Mouse (Mus musculus) retina, postnatal 7 days (tissue): Measurements from ENCODE around the gene Slc19a3.
A peak's percentile ranks its signal among the peaks of the same experiment; 100 is the strongest.

Experiments used
- DNase-seq: peaks from one replicate; pipeline ENCODE4 v3.0.0-alpha.2; 2012; ENCODE audit warnings: low read depth, low spot score

Gene Slc19a3

GRCm38 (mm10) chr1:83038109-83038672 is at the start of gene Slc19a3:
Gene Slc19a3, minus strand, starts transcription at chr1:83038448.
- no peak for DNase-seq

GRCm38 (mm10) chr1:83084790-83085189 is 46.5 kb upstream of the Slc19a3 start:
- DNase-seq, result no peak

DNA sequence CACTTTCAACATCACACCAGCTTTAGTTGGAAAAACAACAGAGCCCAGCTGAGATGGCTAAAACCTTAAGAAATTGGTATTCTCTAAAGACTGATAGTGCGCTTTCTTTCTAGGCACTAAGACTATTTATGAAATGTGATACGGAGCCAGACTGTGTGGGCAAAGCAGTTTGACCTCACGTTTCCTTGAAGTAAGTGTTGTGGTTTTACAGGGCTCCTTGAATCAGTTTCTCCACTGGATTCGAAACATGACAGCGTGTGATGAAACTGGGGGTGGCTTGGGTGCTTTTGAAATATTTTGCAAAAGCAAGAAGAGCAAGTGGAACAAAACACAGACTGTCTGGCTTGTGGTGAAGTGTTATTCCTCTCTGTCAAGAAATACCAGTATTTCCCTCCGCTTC is 38.8 kb upstream of the Slc19a3 start:
- DNase-seq, result no peak

DNA sequence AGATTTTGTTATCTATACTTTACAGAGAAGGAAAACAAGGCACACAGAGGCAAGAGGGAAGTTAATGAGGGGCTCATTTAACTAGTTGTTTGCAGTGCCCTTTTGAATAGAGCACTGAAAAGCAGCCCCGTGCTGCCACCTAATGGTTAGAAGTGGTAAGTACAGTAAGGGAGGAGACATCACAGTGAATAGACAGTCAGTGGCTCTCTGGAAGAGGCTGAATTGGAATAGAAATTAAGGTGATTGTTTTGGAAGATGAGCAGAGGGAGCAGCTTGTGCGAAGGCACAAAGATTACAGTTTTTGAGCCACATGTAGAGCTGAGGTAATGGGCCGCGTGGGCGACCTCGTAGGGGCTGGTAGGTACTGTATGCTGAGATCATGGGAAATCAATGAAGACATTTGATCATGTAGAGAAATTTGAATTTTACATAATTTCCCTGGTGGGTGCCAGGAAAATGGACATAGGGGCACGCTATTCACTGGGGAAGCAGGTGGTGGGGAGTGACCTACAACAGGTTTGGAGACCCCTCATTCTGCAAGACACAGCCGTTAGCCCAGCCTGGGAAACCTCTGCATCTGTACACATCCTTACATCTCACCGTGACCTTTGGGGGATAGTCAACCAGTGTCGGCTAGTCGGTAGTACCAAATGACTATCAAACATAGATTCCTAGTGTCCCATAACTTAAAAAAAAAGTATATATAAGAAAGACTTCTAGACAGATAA is 38.1 kb upstream of the Slc19a3 start:
- peak; percentile 42 for DNase-seq

- no peak for DNase-seq
These were observed 37.4 kb upstream of the Slc19a3 start for GRCm38 (mm10) chr1:83075526-83076189.

DNA sequence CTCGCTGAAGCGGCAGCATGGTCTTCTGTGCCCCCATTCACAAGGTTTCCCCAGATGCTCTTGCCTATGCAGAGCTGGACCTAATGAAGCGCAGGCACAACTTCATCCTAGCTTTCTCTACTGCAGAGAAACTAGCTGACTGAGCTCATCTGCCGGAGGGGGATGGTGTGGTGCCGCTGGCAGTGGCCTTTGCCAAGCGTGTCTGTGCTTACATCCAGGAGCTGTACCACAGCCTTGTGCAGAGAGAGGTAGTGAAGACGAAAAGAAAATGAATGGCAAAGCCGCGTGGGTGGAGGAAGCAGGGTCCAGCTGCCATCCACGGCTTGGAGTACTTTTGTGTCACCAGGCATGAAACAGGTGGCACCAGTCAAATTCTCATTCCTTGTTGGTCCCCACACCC is 29.0 kb upstream of the Slc19a3 start:
- DNase-seq, result no peak

DNA sequence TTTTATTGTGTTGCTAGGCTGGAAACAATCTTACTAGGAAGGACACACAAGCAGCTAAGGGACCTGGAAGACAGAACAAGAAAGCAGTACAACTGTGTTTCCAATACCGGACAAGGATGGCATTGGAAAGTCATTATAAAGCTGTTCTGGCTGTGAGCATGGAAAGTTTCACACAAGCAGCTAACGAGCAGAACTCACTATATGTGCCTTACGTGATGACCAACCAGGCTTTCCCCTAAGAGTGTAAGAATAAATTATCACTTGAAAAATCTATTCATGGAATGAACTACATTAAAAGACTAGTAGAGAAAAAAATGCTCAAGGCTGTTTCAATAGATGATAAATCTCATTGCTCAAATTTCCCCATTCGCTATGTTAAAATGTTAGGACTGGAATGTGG is 28.3 kb upstream of the Slc19a3 start:
- DNase-seq, result no peak

- DNase-seq, result peak; percentile 24
These were observed 26.6 kb upstream of the Slc19a3 start for GRCm38 (mm10) chr1:83064851-83065250.

DNA sequence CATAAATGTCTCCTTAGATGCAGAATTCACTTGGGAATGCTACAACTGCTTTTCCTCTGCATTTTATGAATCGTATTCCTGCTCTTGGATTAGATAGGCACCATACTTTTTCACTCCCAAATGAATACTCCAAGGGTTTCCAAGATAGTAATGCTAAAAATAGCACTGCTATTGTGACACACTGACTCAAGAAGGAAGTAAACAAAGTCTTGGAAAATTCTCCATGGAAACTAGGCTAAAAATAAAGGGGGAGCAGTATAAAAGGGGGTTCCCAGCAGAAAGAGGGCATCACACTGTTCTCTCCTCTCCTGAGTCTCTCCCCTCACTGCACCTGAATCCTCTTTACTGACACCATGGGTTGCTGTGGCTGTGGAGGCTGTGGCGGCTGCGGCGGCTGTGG is 22.4 kb upstream of the Slc19a3 start, which contains the start of gene Krtap28-13:
Gene Krtap28-13 (plus strand): TSS at position 288 of the 400 bp plus-strand sequence.
- no peak for DNase-seq

GRCm38 (mm10) chr1:83059278-83059677 is 21.0 kb upstream of the Slc19a3 start, which contains the start of gene A030005K14Rik:
Gene A030005K14Rik, minus strand, starts transcription at chr1:83059378.
- DNase-seq, result no peak

- DNase-seq, result no peak
These were observed 20.2 kb upstream of the Slc19a3 start for GRCm38 (mm10) chr1:83058481-83058880.

- no peak for DNase-seq
These were observed 6.7 kb upstream of the Slc19a3 start, which contains the start of gene Gm47969 for GRCm38 (mm10) chr1:83044882-83045427. Gene Gm47969, plus strand, starts transcription at chr1:83044932.

GRCm38 (mm10) chr1:83042380-83042779 is 4.1 kb upstream of the Slc19a3 start, which contains the start of gene Krtap28-10:
Gene Krtap28-10, minus strand, starts transcription at chr1:83042480.
- no peak for DNase-seq

DNA sequence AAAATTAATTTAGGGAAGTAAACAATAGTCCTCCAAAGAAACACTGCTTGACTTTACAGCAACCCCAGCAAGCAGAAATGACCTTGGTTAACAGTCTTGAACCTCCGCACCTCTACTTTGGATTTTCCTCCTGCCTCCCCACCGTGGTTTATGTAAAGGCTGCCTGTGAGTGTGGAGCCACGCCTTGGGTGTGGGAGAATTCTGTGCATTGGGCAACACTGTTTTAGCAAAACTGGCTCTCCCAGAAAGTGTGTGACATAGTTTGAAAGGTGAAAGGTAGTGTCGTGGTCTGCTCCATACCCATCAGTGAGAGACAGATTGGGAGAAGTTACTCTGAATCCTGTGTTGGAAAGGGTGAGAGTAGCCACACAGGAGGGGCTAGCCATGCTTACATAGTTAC is 832 bp upstream of the Slc19a3 start:
- DNase-seq, result no peak

GRCm38 (mm10) chr1:83036892-83037667 is 1.2 kb downstream of the Slc19a3 start:
- DNase-seq, result no peak

- DNase-seq, result no peak
These were observed 3.7 kb downstream of the Slc19a3 start for GRCm38 (mm10) chr1:83034509-83034908.

GRCm38 (mm10) chr1:83032508-83032907 is 5.7 kb downstream of the Slc19a3 start:
- no peak for DNase-seq

- no peak for DNase-seq
These were observed 6.3 kb downstream of the Slc19a3 start for GRCm38 (mm10) chr1:83031950-83032349.

DNA sequence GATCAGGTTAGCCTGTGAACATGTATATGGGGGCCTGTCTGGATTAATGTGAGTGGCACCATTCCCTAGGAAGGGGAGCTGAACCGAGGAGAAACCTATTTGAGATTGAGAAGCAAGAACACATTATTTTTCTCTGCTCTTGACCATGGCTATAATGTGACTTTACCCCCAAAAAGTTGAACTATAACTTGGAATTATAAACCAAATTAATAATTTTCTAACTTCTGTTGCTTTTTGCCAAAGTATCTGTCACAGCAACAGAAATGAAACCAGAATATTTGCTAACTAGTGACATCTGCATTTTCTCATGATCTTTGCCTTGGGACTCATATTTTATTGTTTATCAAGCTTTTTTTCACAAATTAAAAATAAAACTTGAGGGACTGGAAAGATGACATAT is 21.7 kb downstream of the Slc19a3 start:
- no peak for DNase-seq

DNA sequence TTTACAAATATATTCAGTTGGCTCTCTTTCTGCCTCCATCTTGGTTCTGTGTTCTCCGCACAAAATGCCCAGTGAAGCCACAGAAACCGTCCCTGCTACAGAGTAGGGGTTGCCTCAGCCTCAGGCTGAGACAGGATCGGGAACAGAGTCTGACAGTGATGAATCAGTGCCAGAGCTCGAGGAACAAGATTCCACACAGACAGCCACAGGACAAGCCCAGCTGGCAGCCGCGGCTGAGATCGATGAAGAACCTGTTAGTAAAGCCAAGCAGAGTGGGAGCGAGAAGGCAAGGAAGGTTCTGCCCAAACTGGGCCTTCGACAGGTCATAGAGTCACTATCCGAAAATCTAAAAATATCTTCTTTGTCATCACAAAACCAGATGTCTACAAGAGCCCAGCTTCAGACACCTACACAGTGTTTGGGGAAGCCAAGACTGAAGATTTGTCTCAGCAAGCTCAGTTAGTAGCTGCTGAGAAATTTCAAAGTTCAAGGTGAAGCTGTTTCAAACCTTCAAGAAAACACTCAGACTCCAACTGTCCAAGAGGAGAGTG is 22.8 kb downstream of the Slc19a3 start:
- no peak for DNase-seq

DNA sequence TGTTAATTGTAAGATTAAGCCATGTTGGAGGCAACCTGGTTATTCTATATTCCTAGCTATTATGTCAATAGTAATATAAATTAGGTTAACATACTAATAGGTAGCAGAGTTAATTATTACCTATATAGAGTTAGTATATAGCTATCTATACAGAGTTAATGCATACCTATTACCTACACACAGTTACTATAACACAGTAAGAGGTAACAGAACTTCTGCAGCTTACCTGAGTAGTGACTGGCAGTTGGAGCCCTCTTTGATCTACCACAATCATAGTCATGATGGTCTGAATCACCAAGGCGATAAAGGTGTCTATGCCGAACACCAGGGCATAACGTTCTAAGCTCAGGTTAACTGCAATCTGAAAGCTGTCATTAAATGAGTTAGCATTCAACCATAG is 23.8 kb downstream of the Slc19a3 start:
- no peak for DNase-seq
